Mouse (Mus musculus): Measurements from ENCODE around the gene Ppp1r32. TPM values are rescaled to one million over a fixed set of nuclear protein-coding genes. Genes with fewer than 3 reads are reported as not detected.
A peak's percentile ranks its signal among the peaks of the same experiment; 100 is the strongest.

Gene Ppp1r32
- polyA plus RNA-seq, 1 experiment from 2014 or later = 27.8 TPM

DNA sequence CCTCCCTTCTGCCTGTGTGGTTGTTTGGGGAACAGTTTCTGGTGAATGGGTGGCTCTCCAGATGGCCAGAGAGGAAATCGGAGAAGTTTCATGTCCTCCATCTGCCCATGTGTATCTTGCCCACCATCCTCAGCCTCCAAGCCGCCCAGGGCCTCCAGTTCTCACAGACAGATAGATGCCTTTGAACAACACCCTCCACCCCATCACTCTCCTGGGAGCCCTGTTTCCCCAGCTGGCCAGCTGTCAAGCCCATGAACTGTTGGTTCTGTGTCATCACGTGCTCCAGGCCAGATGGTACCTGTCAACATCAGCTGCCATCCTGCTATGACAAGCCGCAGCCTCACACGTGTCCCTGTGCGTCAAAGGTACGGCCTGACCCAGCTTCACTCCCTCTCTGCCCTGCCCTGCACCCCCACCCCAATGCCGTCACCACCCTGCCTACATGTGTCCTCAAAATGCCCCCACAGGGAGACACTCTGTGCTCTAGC is 13.5 kb downstream of the Ppp1r32 start:
- 48% methylated on average over 8 of the region's 8 CpGs for WGBS
- H3K27me3 ChIP-seq (replicated peaks; ENCODE audit: control insufficient read depth, insufficient read depth, low read length) = no peaks in the 10 kb centered on the region
- 0 out of 2 replicates have a peak, but pooled peaks have one; percentile 25 for ATAC-seq

GRCm38 (mm10) chr19:10464427-10464826 is 18.3 kb downstream of the Ppp1r32 start:
- WGBS = 57% methylated on average over 4 of the region's 4 CpGs
- no peak overlapping the region for H3K4me3 ChIP-seq (ENCODE audit: low read depth, low read length)
- H3K4me2 ChIP-seq (replicated peaks; ENCODE audit: low read depth) = no peak overlapping the region
- peaks cover 20% of the 10 kb centered on the region; the same call in 1 of the 2 replicates for H3K27me3 ChIP-seq (replicated peaks; ENCODE audit: control insufficient read depth, insufficient read depth, low read length)
- H3K4me1 ChIP-seq (replicated peaks; ENCODE audit: control insufficient read depth, insufficient read depth, low read length) = no peaks in the 10 kb centered on the region
- no peaks in the 10 kb centered on the region for H3K36me3 ChIP-seq (ENCODE audit: control insufficient read depth, insufficient read depth)
- no peak overlapping the region for H3K9ac ChIP-seq (ENCODE audit: low read depth, low read length)
- H3K9me3 ChIP-seq (ENCODE audit: control insufficient read depth) = no peaks in the 10 kb centered on the region
- no peak for TF ChIP-seq CTCF (IDR thresholded peaks at IDR 0.05; ENCODE audit: low read depth)
- no peak overlapping the region for H3K27ac ChIP-seq (ENCODE audit: low read depth, low read length)
- ATAC-seq = no peak

More for the DNA sequence above, 13.5 kb downstream of the Ppp1r32 start:
- TF ChIP-seq CTCF (IDR thresholded peaks at IDR 0.05; ENCODE audit: low read depth) = no peak
- Histone ChIP-seq H3K27ac (ENCODE audit: low read depth, low read length) (no peak overlapping the region), H3K36me3 (ENCODE audit: control insufficient read depth, insufficient read depth) (no peaks in the 10 kb centered on the region), H3K4me3 (ENCODE audit: low read depth, low read length) (no peak overlapping the region), H3K4me2 (replicated peaks; ENCODE audit: low read depth) (no peak overlapping the region), H3K4me1 (replicated peaks; ENCODE audit: control insufficient read depth, insufficient read depth, low read length) (no peaks in the 10 kb centered on the region), H3K9ac (ENCODE audit: low read depth, low read length) (no peak overlapping the region), H3K9me3 (ENCODE audit: control insufficient read depth) (no peaks in the 10 kb centered on the region)

DNA sequence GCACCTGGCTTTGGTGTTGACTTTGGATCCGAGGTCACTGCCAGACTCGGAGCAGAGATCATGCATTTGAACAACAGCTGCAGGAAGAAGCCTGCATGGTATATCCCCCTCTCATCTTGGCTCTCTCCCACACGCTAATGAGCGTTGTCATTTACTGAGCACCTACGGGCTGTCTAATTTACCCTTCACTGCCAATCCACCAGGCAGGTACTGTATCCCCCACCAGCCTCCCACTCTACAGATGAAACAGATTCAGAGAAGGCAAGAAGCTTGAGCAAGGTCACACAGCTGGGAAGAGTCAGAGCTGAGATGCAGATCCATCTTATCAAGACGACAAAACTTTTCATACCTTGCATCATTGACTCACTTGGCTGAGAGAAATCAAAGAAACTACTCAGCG is 21.1 kb downstream of the Ppp1r32 start:
- WGBS = 40% methylated on average over 7 of the region's 7 CpGs
- Histone ChIP-seq H3K9ac (ENCODE audit: low read depth, low read length) (no peak overlapping the region), H3K9me3 (ENCODE audit: control insufficient read depth) (no peaks in the 10 kb centered on the region), H3K27me3 (replicated peaks; ENCODE audit: control insufficient read depth, insufficient read depth, low read length) (peaks cover 37% of the 10 kb centered on the region), H3K4me2 (replicated peaks; ENCODE audit: low read depth) (no peak overlapping the region), H3K4me3 (ENCODE audit: low read depth, low read length) (no peak overlapping the region), H3K4me1 (replicated peaks; ENCODE audit: control insufficient read depth, insufficient read depth, low read length) (0 out of 2 replicates have a peak, but pooled peaks cover under 1% of the 10 kb centered on the region), H3K36me3 (ENCODE audit: control insufficient read depth, insufficient read depth) (no peaks in the 10 kb centered on the region), H3K27ac (ENCODE audit: low read depth, low read length) (no peak overlapping the region)
- no peak for ATAC-seq
- TF ChIP-seq CTCF (IDR thresholded peaks at IDR 0.05; ENCODE audit: low read depth) = no peak

DNA sequence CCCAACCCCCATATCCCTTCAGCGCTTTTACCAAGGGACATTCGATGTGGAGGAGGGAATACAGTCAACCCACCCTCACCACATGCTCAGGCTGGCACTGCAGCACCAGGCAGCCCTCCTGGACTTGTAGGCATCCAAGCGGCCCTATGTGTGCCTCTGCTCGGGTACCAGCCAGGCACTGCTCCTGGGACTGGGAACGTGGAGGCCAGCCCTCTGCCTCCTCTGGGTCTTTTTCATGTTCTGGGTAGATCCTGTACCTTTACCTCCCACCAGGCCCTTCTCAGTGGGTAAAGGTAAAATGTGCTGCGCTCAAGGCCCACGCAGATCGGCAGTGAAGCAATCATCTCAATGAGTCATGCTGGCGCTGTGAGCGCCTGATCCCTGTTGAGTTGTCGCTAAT is 22.8 kb downstream of the Ppp1r32 start:
- ATAC-seq = no peak
- H3K4me1 ChIP-seq (replicated peaks; ENCODE audit: control insufficient read depth, insufficient read depth, low read length) = peaks cover 7% of the 10 kb centered on the region; the same call in 1 of the 2 replicates
- no peaks in the 10 kb centered on the region for H3K36me3 ChIP-seq (ENCODE audit: control insufficient read depth, insufficient read depth)
- no peak overlapping the region for H3K4me3 ChIP-seq (ENCODE audit: low read depth, low read length)
- no peak overlapping the region for H3K4me2 ChIP-seq (replicated peaks; ENCODE audit: low read depth)
- 60% methylated on average over 11 of the region's 11 CpGs for WGBS
- no peak for TF ChIP-seq CTCF (IDR thresholded peaks at IDR 0.05; ENCODE audit: low read depth)
- H3K27ac ChIP-seq (ENCODE audit: low read depth, low read length) = no peak overlapping the region
- no peak overlapping the region for H3K9ac ChIP-seq (ENCODE audit: low read depth, low read length)
- H3K27me3 ChIP-seq (replicated peaks; ENCODE audit: control insufficient read depth, insufficient read depth, low read length) = peaks cover 51% of the 10 kb centered on the region
- no peaks in the 10 kb centered on the region for H3K9me3 ChIP-seq (ENCODE audit: control insufficient read depth)

- peak overlapping the region; percentile 55 for H3K4me3 ChIP-seq (ENCODE audit: low read depth, low read length)
- peak overlapping the region; percentile 90 for H3K4me2 ChIP-seq (replicated peaks; ENCODE audit: low read depth)
- WGBS = 18% methylated on average over 8 of the region's 8 CpGs
- no peak for ATAC-seq
- H3K9me3 ChIP-seq (ENCODE audit: control insufficient read depth) = no peaks in the 10 kb centered on the region
- peaks cover 51% of the 10 kb centered on the region for H3K27me3 ChIP-seq (replicated peaks; ENCODE audit: control insufficient read depth, insufficient read depth, low read length)
- peaks cover 10% of the 10 kb centered on the region; the same call in 1 of the 2 replicates for H3K4me1 ChIP-seq (replicated peaks; ENCODE audit: control insufficient read depth, insufficient read depth, low read length)
- no peaks in the 10 kb centered on the region for H3K36me3 ChIP-seq (ENCODE audit: control insufficient read depth, insufficient read depth)
- TF ChIP-seq CTCF (IDR thresholded peaks at IDR 0.05; ENCODE audit: low read depth) = no peak
- no peak overlapping the region for H3K9ac ChIP-seq (ENCODE audit: low read depth, low read length)
- no peak overlapping the region for H3K27ac ChIP-seq (ENCODE audit: low read depth, low read length)
Observed at GRCm38 (mm10) chr19:10458096-10458495, 24.6 kb downstream of the Ppp1r32 start.

- peak; percentile 56 for ATAC-seq
- TF ChIP-seq CTCF (IDR thresholded peaks at IDR 0.05; ENCODE audit: low read depth) = no peak
- H3K36me3 ChIP-seq (ENCODE audit: control insufficient read depth, insufficient read depth) = no peaks in the 10 kb centered on the region
- peak overlapping the region; percentile 55 for H3K4me3 ChIP-seq (ENCODE audit: low read depth, low read length)
- peak overlapping the region; percentile 62 for H3K9ac ChIP-seq (ENCODE audit: low read depth, low read length)
- peaks cover 50% of the 10 kb centered on the region for H3K27me3 ChIP-seq (replicated peaks; ENCODE audit: control insufficient read depth, insufficient read depth, low read length)
- no peaks in the 10 kb centered on the region for H3K9me3 ChIP-seq (ENCODE audit: control insufficient read depth)
- H3K4me2 ChIP-seq (replicated peaks; ENCODE audit: low read depth) = peak overlapping the region; percentile 90
- under 1% methylated on average over 34 of the region's 34 CpGs for WGBS
- peak overlapping the region; percentile 88 for H3K27ac ChIP-seq (ENCODE audit: low read depth, low read length)
- peaks cover 10% of the 10 kb centered on the region; the same call in 1 of the 2 replicates for H3K4me1 ChIP-seq (replicated peaks; ENCODE audit: control insufficient read depth, insufficient read depth, low read length)
Observed at GRCm38 (mm10) chr19:10457484-10457800, 25.3 kb downstream of the Ppp1r32 start.

Data from intestine, postnatal 0 days (tissue).